Mouse (Mus musculus): Measurements from ENCODE around the gene Gatad2a. TPM values are rescaled to one million over a fixed set of nuclear protein-coding genes. Genes with fewer than 3 reads are reported as not detected.

Gatad2a gene
- polyA plus RNA-seq (2012; rRNA removed): 37.4 and 38.1 TPM in 2 replicates

DNA sequence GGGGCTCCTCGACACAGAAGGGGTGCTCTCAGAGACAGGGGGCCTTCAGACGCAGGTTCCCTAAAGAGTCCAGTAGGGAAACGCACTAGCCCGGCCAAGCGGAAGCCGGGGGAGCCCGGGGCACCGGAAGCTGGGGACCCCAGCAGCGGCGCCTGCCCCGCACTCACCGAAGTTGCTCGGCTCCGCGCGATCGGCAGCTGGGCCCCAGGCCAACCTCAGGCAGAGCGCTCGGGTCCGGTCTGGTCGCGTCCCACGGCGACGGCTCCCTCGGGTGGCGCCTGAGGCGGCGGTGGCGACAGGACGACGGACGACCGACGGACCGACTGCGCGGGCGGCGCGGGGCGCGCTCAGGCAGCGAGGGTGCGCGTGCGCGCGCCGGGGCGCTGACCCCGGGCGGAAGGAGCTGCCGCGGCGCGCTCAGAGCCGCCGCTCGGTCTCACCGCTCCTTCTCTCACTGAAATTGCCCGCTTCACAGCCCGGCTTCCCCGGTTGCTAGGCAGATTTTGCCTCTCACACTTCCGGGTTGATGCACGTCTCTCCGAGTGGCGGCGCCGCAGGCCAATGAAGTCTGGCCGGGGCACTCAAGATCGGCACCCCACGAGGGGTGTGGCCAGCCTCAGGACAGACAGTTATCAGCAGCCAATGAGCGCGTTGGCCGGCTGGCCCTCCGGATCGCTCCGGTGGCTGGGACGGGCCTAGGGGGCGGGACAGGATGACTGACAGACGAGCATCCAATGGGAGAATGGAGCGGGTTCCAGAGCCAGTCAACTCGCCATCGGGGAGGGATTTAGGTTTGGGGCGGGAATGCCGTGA is at the start of gene Gatad2a:
Gene Gatad2a, minus strand, starts transcription at position 609 of the 813 bp plus-strand sequence.

DNA sequence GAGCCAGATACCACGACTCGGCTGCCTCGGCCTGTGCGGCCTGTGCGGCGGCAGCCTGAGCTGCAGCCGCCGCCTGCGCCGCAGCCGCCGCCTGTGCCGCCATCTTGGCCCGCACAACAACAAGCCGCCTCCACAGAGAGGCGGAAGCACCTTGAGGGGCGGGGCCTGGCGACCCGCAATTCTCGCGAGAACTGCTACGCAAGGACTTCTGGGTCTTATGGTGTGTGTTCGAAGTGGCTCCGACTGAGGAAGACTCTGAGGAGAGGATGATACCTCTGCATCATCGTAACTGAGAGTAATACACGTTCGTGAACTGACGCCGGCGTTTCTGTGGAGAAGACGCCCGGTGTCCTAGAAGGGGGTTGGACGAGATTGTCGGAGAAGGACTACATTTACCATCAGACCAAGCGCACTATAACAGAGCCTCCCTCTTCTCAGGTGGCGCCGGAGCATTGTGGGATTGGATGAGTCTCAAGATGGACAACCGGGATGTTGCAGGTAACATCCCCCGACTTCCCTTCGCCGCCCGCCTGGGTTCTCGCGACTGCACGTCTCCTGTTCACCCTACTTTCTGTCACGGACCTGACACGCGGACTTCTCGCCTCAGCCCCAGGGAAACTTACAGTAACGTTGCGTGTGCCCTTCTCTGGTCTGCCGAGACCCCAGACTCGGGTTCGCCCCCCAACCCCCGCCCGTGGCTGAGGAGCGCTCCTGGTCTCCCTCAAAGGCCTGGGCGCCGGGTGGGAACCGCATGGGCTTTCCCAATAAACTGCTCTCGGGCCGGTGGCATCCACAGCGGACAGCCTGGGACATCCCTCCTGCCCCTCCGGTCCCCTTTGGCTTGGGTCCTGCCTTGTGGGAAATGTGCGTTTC is 46.6 kb upstream of the Gatad2a start, which contains the start of the genes Mau2 and Sugp1:
Gene Mau2, minus strand, starts transcription at position 152 of the 873 bp plus-strand sequence.
Gene Sugp1, plus strand, starts transcription at position 231 of the 873 bp plus-strand sequence.

GRCm38 (mm10) chr8:69902163-69903062 is 93.8 kb downstream of the Gatad2a start, which contains the start of the genes Tssk6, Ndufa13 and Yjefn3:
TSS of gene Tssk6 (plus strand) at chr8:69902184.
TSS of gene Ndufa13 (minus strand) at chr8:69902558.
TSS of gene Yjefn3 (minus strand) at chr8:69902712.

GRCm38 (mm10) chr8:69887289-69888243 is 108.6 kb downstream of the Gatad2a start, which contains the start of gene Cilp2:
TSS of gene Cilp2 (minus strand) at chr8:69887687.

Other genes with a start within 250 kb of the Gatad2a start
- gene Zfp963, start 246.4 kb downstream of the Gatad2a start, polyA plus RNA-seq (2012; rRNA removed): 10.6 and 11.1 TPM in 2 replicates
- 1.2 and 1.7 TPM in 2 replicates for gene Gm20422, start 221.5 kb downstream of the Gatad2a start, polyA plus RNA-seq (2012; rRNA removed)
- 79.3 and 80.1 TPM in 2 replicates for gene Atp13a1, start 205.2 kb downstream of the Gatad2a start, polyA plus RNA-seq (2012; rRNA removed)
- gene Zfp866, start 205.2 kb downstream of the Gatad2a start, polyA plus RNA-seq (2012; rRNA removed): 37.8 and 39.9 TPM in 2 replicates
- gene Gmip, start 187.7 kb downstream of the Gatad2a start, polyA plus RNA-seq (2012; rRNA removed): 69.7 and 72.7 TPM in 2 replicates
- 5.8 and 6.0 TPM in 2 replicates for gene Lpar2, start 174.0 kb downstream of the Gatad2a start, polyA plus RNA-seq (2012; rRNA removed)
- 35.2 and 36.1 TPM in 2 replicates for gene Pbx4, start 163.9 kb downstream of the Gatad2a start, polyA plus RNA-seq (2012; rRNA removed)
- gene Cilp2, start 108.7 kb downstream of the Gatad2a start, polyA plus RNA-seq (2012; rRNA removed): 3.6 and 4.0 TPM in 2 replicates
- gene Tssk6, start 94.2 kb downstream of the Gatad2a start, polyA plus RNA-seq (2012; rRNA removed): 0.35 and 0.53 TPM in 2 replicates
- 111 TPM in 2 replicates for gene Ndufa13, start 93.8 kb downstream of the Gatad2a start, polyA plus RNA-seq (2012; rRNA removed)
- 9.4 and 9.6 TPM in 2 replicates for gene Yjefn3, start 93.7 kb downstream of the Gatad2a start, polyA plus RNA-seq (2012; rRNA removed)
- gene Mau2, start 46.4 kb upstream of the Gatad2a start, polyA plus RNA-seq (2012; rRNA removed): 106 and 108 TPM in 2 replicates
- 34.3 TPM in 2 replicates for gene Sugp1, start 46.4 kb upstream of the Gatad2a start, polyA plus RNA-seq (2012; rRNA removed)
- 7.4 and 8.5 TPM in 2 replicates for gene Tm6sf2, start 76.5 kb upstream of the Gatad2a start, polyA plus RNA-seq (2012; rRNA removed)
- gene Hapln4, start 87.1 kb upstream of the Gatad2a start, polyA plus RNA-seq (2012; rRNA removed): 0.36 and 0.43 TPM in 2 replicates
- gene Ncan, start 124.5 kb upstream of the Gatad2a start, polyA plus RNA-seq (2012; rRNA removed): 71.2 and 75.0 TPM in 2 replicates
- 22.3 and 23.8 TPM in 2 replicates for gene Nr2c2ap, start 134.9 kb upstream of the Gatad2a start, polyA plus RNA-seq (2012; rRNA removed)
- gene Rfxank, start 142.8 kb upstream of the Gatad2a start, polyA plus RNA-seq (2012; rRNA removed): 21.1 and 22.6 TPM in 2 replicates
- 99.4 and 109 TPM in 2 replicates for gene Borcs8, start 143.1 kb upstream of the Gatad2a start, polyA plus RNA-seq (2012; rRNA removed)
- 0.38 and 0.41 TPM in 2 replicates for gene Mef2b, start 143.3 kb upstream of the Gatad2a start, polyA plus RNA-seq (2012; rRNA removed)
- gene Tmem161a, start 176.0 kb upstream of the Gatad2a start, polyA plus RNA-seq (2012; rRNA removed): 91.8 and 98.7 TPM in 2 replicates
- 23.3 and 27.3 TPM in 2 replicates for gene Slc25a42, start 215.9 kb upstream of the Gatad2a start, polyA plus RNA-seq (2012; rRNA removed)
- gene Sugp2, start 237.8 kb upstream of the Gatad2a start, polyA plus RNA-seq (2012; rRNA removed): 144 and 152 TPM in 2 replicates
- 81.8 and 84.9 TPM in 2 replicates for gene Armc6, start 238.1 kb upstream of the Gatad2a start, polyA plus RNA-seq (2012; rRNA removed)

Data from central nervous system, embryonic 14 days (tissue).